Mouse (Mus musculus) lung, adult 2 months (tissue): ENCODE results near the gene Clasrp. TPM values are rescaled to one million over a fixed set of nuclear protein-coding genes. Genes with fewer than 3 reads are reported as not detected.
"Not testable (repeated sequence)": the region's sequence is repeated elsewhere in the genome, so short reads cannot be mapped to it uniquely, and the experiment has no call there.

Experiments used
- DNase-seq: peaks from one replicate; pipeline ENCODE4 v3.0.0; 2022
- H3K4me1 ChIP-seq: fragments of 200-500 bp; 2 replicates; pipeline ENCODE4 v1.6.1; 2011; ENCODE audit warnings: low read length; ENCODE audit not compliant: control insufficient read depth, insufficient read depth
- H3K4me3 ChIP-seq: fragments of 200-500 bp; replicated peaks from 2 replicates; pipeline ENCODE3; 2011; ENCODE audit warnings: low read depth, mild to moderate bottlenecking, control low read depth, low read length; ENCODE audit errors: extremely low read depth
- CTCF ChIP-seq: fragments of 200-500 bp; IDR thresholded peaks from 2 replicates; pipeline ENCODE4 v1.5.1; 2011; ENCODE audit warnings: mild to moderate bottlenecking, low read length, control low read depth; ENCODE audit not compliant: insufficient read depth
- POLR2A ChIP-seq: fragments of 200-500 bp; IDR thresholded peaks from 2 replicates; pipeline ENCODE4 v1.6.1; 2011; ENCODE audit warnings: low read depth, mild to moderate bottlenecking, control low read depth, low read length, borderline replicate concordance; ENCODE audit errors: extremely low read depth
- WGBS: fragments of 180-500 bp; shearing (Covaris S2); methylation state at CpG from one replicate; pipeline ENCODE4 v1.1.7; 2018; 5-methylcytosine and 5-hydroxymethylcytosine counted together
- polyA plus RNA-seq: library from polyadenylated mRNA; depleted of rRNA; stranded (reverse); fragments of >200 nt; gene quantifications from 2 replicates; pipeline ENCODE4 v1.2.3, GENCODE M21; 2012

The Clasrp gene
- polyA plus RNA-seq, 1 experiment, result 96.1 TPM

GRCm38 (mm10) chr7:19610969-19611368 is 6.7 kb upstream of the Clasrp start:
- TF ChIP-seq POLR2A (no peak), CTCF (no peak)
- WGBS, result 84% methylated on average over 5 of the region's 5 CpGs

DNA sequence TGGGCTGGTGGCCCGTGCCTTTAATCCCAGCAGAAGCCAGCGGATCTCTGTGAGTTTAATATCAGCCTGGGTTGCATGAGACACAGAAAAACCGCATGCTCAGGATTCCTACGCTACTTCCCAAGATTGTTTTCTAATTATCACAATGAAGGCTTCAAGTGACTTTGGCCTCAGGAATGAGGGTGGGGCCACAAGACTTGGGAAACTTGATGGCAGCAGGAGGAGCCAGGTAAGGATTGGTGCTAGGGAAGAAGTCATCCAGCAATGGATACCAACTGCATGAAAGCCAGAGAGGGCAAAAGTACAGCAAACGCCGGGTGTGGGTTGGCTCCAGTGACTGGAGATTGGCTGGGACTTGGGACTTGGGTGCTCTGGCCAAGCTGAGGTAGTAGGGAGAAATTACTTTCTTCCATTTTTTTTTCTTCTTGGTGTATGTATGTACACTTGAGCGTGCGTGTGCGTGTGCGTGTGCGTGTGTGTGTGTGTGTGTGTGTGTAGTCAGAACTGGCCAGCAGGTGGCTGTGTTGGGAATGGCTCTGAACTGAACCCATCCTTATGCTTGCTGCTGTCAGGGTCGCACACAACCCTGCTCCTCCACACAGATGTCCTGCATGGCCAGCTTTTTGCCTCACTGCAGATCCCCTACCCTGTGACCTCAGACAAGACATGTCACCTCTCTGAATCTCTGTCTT is 5.5 kb upstream of the Clasrp start:
- no peak overlapping the region for H3K4me3 ChIP-seq
- 84% methylated on average over 12 of the region's 12 CpGs for WGBS
- peak; percentile 12 for DNase-seq
- TF ChIP-seq POLR2A, result no peak
- no peaks in the 10 kb centered on the region for H3K4me1 ChIP-seq

More at GRCm38 (mm10) chr7:19610969-19611368, 6.7 kb upstream of the Clasrp start:
- no peak overlapping the region for H3K4me3 ChIP-seq
- no peak for DNase-seq
- H3K4me1 ChIP-seq, result no peaks in the 10 kb centered on the region

DNA sequence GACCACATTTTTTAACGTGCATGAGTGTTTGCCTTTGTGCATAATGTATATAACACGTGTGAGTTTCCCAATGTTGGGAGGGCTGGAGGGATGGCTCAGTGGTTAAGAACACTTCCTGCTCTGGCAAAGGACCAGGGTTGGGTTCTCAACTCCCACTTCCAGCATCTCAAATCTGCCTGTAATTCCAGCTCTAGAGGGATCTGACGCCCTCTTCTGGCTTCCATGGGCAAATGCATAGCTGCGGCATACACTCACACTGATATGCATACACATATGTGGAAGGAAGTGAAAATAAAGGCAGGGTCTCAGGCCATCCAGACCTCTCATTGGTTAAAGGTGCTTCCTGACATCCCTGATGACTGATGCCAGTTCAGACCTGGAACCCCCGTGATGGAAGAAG is 3.0 kb upstream of the Clasrp start:
- Histone ChIP-seq H3K4me1 (peaks cover 9% of the 10 kb centered on the region), H3K4me3 (no peak overlapping the region)
- no peak for DNase-seq
- WGBS, result 77% methylated on average over 5 of the region's 5 CpGs
- TF ChIP-seq POLR2A (no peak), CTCF (no peak)

DNA sequence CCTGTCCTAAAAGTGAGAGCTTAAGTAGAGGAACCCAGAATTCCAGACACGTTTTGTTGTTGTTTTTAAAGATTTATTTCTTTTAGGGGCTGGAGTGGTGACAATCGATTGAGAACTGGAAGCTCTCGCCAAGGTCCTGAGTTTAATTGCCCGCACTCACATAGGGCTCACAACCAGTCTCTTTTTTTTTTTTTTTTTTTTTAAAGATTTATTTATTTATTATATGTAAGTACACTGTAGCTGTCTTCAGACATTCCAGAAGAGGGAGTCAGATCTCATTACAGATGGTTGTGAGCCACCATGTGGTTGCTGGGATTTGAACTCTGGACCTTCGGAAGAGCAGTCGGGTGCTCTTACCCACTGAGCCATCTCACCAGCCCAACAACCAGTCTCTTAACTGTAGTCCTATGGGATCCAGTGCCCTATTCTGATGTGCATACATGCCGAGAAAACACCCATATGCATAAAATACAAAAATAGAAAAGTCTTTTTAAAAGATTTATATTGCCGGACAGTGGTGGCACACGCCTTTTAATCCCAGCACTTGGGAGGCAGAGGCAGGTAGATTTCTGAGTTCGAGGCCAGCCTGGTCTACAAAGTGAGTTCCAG is 424 bp upstream of the Clasrp start:
- not testable (repeated sequence) for H3K4me3 ChIP-seq, H3K4me1 ChIP-seq, DNase-seq
- WGBS, result 54% methylated on average over 10 of the region's 10 CpGs

DNA sequence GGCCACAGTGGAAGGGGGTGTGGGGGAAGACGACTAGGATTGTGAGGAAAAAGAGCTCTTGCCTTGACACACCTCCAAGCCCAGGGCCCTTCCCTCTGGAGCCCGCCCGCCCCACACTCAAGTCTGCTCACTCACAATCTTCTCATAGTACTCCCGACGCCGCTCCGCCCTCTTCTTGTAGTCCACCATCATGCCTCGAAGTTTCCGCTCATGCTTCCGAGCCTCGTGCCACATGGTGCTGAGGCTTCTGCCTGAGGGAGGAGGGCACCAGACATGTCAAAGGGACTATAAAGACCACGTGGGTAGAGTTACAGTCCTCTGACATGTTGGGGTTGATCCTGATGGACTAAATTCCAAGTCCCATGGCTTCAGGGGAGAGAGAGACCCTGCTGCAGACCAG is 1.2 kb downstream of the Clasrp start:
- Histone ChIP-seq H3K4me1 (peaks cover 9% of the 10 kb centered on the region), H3K4me3 (no peak overlapping the region)
- no peak for TF ChIP-seq POLR2A
- TF ChIP-seq CTCF, result no peak
- WGBS, result 74% methylated on average over 12 of the region's 12 CpGs
- DNase-seq, result no peak

DNA sequence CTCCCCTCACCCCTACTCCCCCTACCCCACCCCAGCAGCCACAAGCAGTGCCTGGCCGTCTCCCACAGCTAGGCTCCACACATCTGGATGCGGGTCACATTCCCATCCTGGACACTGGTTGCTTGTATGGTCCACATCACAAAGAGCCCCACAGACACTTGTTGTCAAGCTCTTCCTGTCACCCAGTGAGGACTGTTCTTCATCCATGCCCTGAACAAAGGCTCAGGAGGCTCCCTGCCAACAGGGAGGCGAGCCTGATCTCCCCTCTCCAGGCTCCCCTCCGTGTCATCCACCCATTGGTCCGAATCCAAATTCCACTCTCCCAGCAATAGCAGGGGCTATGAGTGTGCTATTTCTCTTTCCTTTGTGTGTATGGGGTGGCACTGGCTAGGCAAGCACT is 3.7 kb downstream of the Clasrp start:
- 40% methylated on average over 5 of the region's 5 CpGs for WGBS
- no peak overlapping the region for H3K4me3 ChIP-seq
- peaks cover 9% of the 10 kb centered on the region for H3K4me1 ChIP-seq
- TF ChIP-seq POLR2A, result no peak
- TF ChIP-seq CTCF, result no peak
- no peak for DNase-seq

- DNase-seq, result no peak
- no peak overlapping the region for H3K4me3 ChIP-seq
- WGBS, result 84% methylated on average over 10 of the region's 10 CpGs
- TF ChIP-seq POLR2A (no peak), CTCF (no peak)
- H3K4me1 ChIP-seq, result no peaks in the 10 kb centered on the region
Measured at GRCm38 (mm10) chr7:19593061-19593730, 11.1 kb downstream of the Clasrp start.

DNA sequence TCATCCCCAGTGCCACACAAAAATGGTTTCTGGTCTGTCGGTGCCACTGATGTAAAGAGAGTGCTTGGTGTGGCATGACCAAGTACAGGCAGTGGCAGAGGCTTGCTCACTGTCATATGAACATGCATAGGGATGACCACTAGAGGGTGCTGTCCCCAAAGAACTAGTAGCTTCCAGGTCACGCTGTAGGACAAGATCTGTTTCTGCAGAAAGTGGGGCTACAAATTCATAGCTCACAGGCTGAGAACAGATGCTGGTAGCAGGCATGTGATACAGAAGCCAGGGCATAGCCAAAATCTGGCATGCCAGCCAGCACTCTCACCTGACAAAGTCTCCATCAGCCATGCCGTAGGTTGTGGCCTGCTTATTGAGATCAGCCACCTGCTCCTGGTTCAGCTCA is 14.4 kb downstream of the Clasrp start:
- peak; percentile 59 for DNase-seq
- H3K4me1 ChIP-seq, result no peaks in the 10 kb centered on the region
- WGBS, result 54% methylated on average over 3 of the region's 3 CpGs
- H3K4me3 ChIP-seq, result no peak overlapping the region
- TF ChIP-seq CTCF, result peak; percentile 74
- TF ChIP-seq POLR2A, result no peak

DNA sequence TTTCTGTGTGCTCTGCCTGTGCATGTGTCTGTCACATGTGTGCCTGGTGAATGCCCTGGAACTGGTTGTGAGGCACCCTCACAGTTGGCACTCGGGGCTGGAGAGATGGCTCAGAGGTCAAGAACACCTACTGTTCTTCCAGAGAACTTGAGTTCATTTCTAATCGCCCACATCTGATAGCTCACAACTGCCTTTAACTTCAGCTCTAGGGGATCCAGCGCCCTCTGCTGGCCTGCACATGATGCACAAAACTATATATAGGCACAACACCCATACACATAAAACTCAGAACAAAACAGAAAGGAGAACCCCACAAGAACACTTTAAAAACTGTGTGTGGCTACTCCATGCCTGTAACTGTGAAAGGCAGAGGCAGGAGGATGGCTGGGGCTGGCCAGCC is 15.1 kb downstream of the Clasrp start:
- TF ChIP-seq CTCF (peak; percentile 52), POLR2A (no peak)
- WGBS, result 48% methylated on average over 3 of the region's 3 CpGs
- Histone ChIP-seq H3K4me1 (no peaks in the 10 kb centered on the region), H3K4me3 (no peak overlapping the region)
- DNase-seq, result no peak

DNA sequence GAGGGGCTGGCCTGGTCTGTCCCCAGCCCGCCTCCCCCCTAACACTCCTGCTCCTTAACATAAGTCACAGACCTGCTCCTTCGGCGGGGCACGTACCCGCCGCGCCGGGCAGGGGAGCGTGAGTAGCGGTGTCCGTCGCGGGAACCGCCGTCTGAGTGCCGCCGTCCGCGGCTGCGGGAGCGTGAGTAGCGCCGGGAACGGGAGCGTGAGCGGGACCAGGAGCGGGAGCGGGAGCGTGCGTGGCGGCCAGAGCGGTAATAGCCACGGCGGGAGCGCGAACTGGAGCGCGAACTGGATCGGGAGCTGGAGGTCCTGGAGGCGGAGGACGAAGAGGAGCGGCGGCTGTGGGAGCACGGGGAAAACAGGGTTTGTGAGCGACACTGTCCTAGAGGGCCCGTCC is 18.0 kb downstream of the Clasrp start:
- DNase-seq, result no peak
- H3K4me1 ChIP-seq, result no peaks in the 10 kb centered on the region
- WGBS, result 88% methylated on average over 46 of the region's 46 CpGs
- no peak for TF ChIP-seq CTCF
- TF ChIP-seq POLR2A, result no peak
- H3K4me3 ChIP-seq, result no peak overlapping the region

GRCm38 (mm10) chr7:19580634-19581033 is 23.7 kb downstream of the Clasrp start:
- 77% methylated on average over 8 of the region's 8 CpGs for WGBS
- DNase-seq, result peak; percentile 70
- H3K4me1 ChIP-seq, result peaks cover 4% of the 10 kb centered on the region; the same call in 1 of the 2 replicates

More at GRCm38 (mm10) chr7:19580634-19581033, 23.7 kb downstream of the Clasrp start:
- TF ChIP-seq POLR2A (no peak), CTCF (no peak)
- no peak overlapping the region for H3K4me3 ChIP-seq
